24 mouse cellular contexts compared by ENCODE assay signal in the genomic region with DNA sequence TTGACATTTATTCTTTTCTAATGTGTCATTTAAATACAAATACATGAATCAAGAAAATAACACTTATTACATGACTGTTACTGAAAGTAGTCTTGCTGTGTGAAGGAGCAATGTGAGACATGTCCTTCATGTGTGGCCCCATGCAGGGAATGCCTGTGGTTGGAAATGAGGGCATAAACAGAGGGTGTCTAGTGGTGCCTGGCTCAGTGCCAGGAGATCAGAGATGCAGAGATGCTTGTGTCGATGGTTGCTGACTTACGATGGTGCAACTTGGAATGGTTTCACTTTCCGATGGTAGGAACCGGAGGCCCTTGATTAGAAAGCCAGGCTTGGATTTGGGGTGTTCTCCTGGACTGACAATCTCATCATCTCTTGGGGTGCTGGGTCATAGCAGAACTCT.
DNase-seq lines count a peak whose midpoint lies in the region; ATAC-seq and TF ChIP-seq lines count a peak whose summit lies in the region.
"Had no signal": no experiment of that assay in that cellular context is flagged by ENCODE, and none has a peak within 500 bp of the region (broad histone marks: within the 10 kb centered on the region; RNA-seq: fewer than 3 reads in every experiment).

No protein-coding gene starts in this region.

- DNase-seq in cerebellum, postnatal 14 days = peak; percentile 38 to 56
- DNase-seq in left cerebral cortex, postnatal 4 days = peak; percentile 41
- no peak for DNase-seq in left cerebral cortex, adult 11 months (ENCODE audit: low spot score)
- DNase-seq in retina, postnatal 1 day = peak; percentile 71
- no peak for DNase-seq in retina, embryonic 14.5 days (ENCODE audit: low spot score)
- DNase-seq in brain, embryonic 14.5 days (ENCODE audit: low read depth) = peak; percentile 44
- no peak for DNase-seq in kidney, postnatal 25 days
- DNase-seq: adrenal gland, postnatal 10 days; adrenal gland, postnatal 36 days; cerebellum, adult 18-20 months; cerebellum, adult 9-10 months; cerebellum, postnatal 36 days; embryo, embryonic 11 days; gastrocnemius, postnatal 10 days; gastrocnemius, postnatal 36 days; heart, adult 2 months; heart, postnatal 14 days; heart, postnatal 4 days; kidney, adult 11 months had no signal

- no peak for TF ChIP-seq CTCF in brain, embryonic 14.5 days (IDR thresholded peaks at IDR 0.05; ENCODE audit: borderline replicate concordance, extremely low read depth, insufficient read depth, insufficient read length)

- intact Hi-C loops in left cerebral cortex, postnatal 4 days (cut with DNase I) = no loop called here

- ATAC-seq in cerebellum, adult (ENCODE audit: insufficient number of reproducible peaks, low FRiP score, low TSS enrichment) = no peak
- ATAC-seq: CD4-positive, CD25-positive, alpha-beta regulatory T cell, adult 4 months; forebrain, embryonic 15.5 days; intestine, embryonic 15.5 days; Patski had no signal

- TF ChIP-seq POLR2A in brain, embryonic 14.5 days (IDR thresholded peaks at IDR 0.05; ENCODE audit: borderline replicate concordance, extremely low read depth, insufficient read depth, insufficient read length, poor library complexity, severe bottlenecking) = no peak

Comparison
In these comparisons a context has a peak if more than half of its experiments do, and no peak if none do; other contexts are left out.
1. DNase-seq: peak in cerebellum, postnatal 14 days (2 of 2), left cerebral cortex, postnatal 4 days (single experiment), retina, postnatal 1 day (single experiment) and brain, embryonic 14.5 days (single experiment); none in left cerebral cortex, adult 11 months (single experiment), retina, embryonic 14.5 days (single experiment) and kidney, postnatal 25 days (0 of 2).